Comparison of ENCODE assay signal across 16 mouse cellular contexts in the genomic region with DNA sequence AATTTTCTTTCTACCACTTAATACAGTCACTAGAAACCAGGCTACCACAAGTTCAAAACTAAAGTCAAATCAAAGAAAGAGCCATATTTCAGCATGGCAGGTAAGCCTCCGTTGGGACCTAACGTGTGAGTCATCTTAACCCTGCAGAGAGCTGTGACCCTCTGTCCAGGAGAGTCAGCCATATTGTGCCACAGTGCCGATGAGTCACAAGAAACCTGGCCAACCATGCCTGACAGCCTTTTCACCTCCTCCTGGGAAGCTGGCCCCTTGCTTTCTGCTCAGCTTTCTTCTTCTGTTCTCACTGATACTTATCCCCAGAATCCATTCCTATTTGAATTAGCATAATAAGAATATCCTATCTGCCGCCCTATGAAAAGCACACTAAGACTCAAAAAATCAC. TPM values are rescaled to one million over a fixed set of nuclear protein-coding genes. Genes with fewer than 3 reads are reported as not detected.
A peak's percentile ranks its signal among the peaks of the same experiment; 100 is the strongest.
DNase-seq lines count a peak whose midpoint lies in the region.
"Had no signal": no experiment of that assay in that cellular context is flagged by ENCODE, and none has a peak within 500 bp of the region (broad histone marks: within the 10 kb centered on the region; RNA-seq: fewer than 3 reads in every experiment).

No protein-coding gene starts in this region.

- peak; percentile 7 to 34 for DNase-seq in adrenal gland, adult (ENCODE audit: inconsistent age in 2 of 2, low spot score in 1 of 2)
- no peak for DNase-seq in adrenal gland, adult 18-20 months (ENCODE audit: low spot score in 2 of 2)
- DNase-seq in 3134 (ENCODE audit: extremely low read depth, insufficient read length, low spot score), result peak; percentile 14
- peak; percentile 42 for DNase-seq in cerebellum, adult 11 months
- peak; percentile 60 for DNase-seq in cerebellum, adult 9-11 months
- no peak for DNase-seq in left cerebral cortex, adult 11 months (ENCODE audit: low spot score)
- DNase-seq in right cerebral cortex, postnatal 4 days, result no peak
- DNase-seq in gastrocnemius, postnatal 10 days, result no peak
- DNase-seq: adrenal gland, postnatal 25 days; forebrain, postnatal 0 days; gastrocnemius, postnatal 25 days; heart, adult 18-20 months; heart, postnatal 10 days; kidney, postnatal 4 days; liver; thymus, adult 2 months had no signal

RNA-seq across cellular contexts. Expression of a gene that starts 42.0 kb away (rescaled TPM):
- 100 to 1,000 TPM in 1 of 2 experiments, 10 to 100 TPM in 1; 77.9 to 107 TPM for total RNA-seq in adrenal gland, adult 18-20 months (2021)
- total RNA-seq in gastrocnemius, postnatal 10 days (2021), result 1 to 10 TPM; 2.2 TPM

Comparison
In these comparisons a context has a peak if more than half of its experiments do, and no peak if none do; other contexts are left out.
1. DNase-seq: peak in adrenal gland, adult (2 of 2), 3134 (single experiment), cerebellum, adult 11 months (single experiment) and cerebellum, adult 9-11 months (single experiment); none in adrenal gland, adult 18-20 months (0 of 2), left cerebral cortex, adult 11 months (single experiment), right cerebral cortex, postnatal 4 days (single experiment) and gastrocnemius, postnatal 10 days (single experiment).
2. RNA of a gene that starts 42.0 kb away (total RNA-seq): 77.9 to 107 TPM in adrenal gland, adult 18-20 months; 2.2 TPM in gastrocnemius, postnatal 10 days; every median in the first group is over 10 times any median in the second.